Mouse (Mus musculus): ENCODE data around the gene Klf13. TPM values are rescaled to one million over a fixed set of nuclear protein-coding genes. Genes with fewer than 3 reads are reported as not detected.

The Klf13 gene
- total and polyA plus RNA-seq, 3 experiments: 1.7 to 9.7 (median 3.7) TPM

- Histone ChIP-seq H3K27me3 (replicated peaks) (no peaks in the 10 kb centered on the region), H3K4me1 (ENCODE audit: control insufficient read depth in 1 of 2, insufficient read depth in 2 of 2) (peaks cover 35 to 68% of the 10 kb centered on the region in 2 experiments), H3K79me2 (replicated peaks; ENCODE audit: control insufficient read depth, extremely low read depth, insufficient read depth, poor library complexity, severe bottlenecking) (peaks cover 8% of the 10 kb centered on the region), H3K9me3 (replicated peaks; ENCODE audit: low read length) (no peaks in the 10 kb centered on the region), H3K36me3 (replicated peaks in 1 of 2; ENCODE audit: control insufficient read depth in 1 of 2, insufficient read depth in 1 of 2, low read length in 1 of 2) (no peaks in the 10 kb centered on the region), H3K27ac (ENCODE audit: insufficient read depth, low read depth) (peak overlapping the region; percentile 100), H3K4me2 (ENCODE audit: insufficient read depth, low read depth, poor library complexity, severe bottlenecking) (peak overlapping the region; percentile 91), H3K4me3 (replicated peaks in 1 of 3; ENCODE audit: low read depth in 2 of 3, low read length in 2 of 3, poor library complexity in 1 of 3) (peak overlapping the region in 2 of 3 experiments; percentile 22 to 41), H3K9ac (ENCODE audit: insufficient read depth, low read depth) (peak overlapping the region; percentile 57)
- dilution Hi-C loops (cut with MboI; ENCODE audit: extremely low pct_ligation_motif_present, extremely low pct_unique_long_range_greater_than_20kb, low sequenced_read_pairs): no loop called here
- DNase-seq (ENCODE audit: extremely low read depth): peak; percentile 80
- peak; percentile 31; the same call in 1 of the 2 replicates for TF ChIP-seq ELF1 (IDR thresholded peaks at IDR 0.05; ENCODE audit: low read depth, low read length)
- no peak for TF ChIP-seq NELFE (IDR thresholded peaks at IDR 0.05; ENCODE audit: low read depth, low read length)
- TF ChIP-seq PAX5 (IDR thresholded peaks at IDR 0.05; ENCODE audit: low read length): no peak
- TF ChIP-seq MAFK (IDR thresholded peaks at IDR 0.05; ENCODE audit: insufficient replicate concordance, low read length): peak; percentile 57
- TF ChIP-seq POLR2AphosphoS2 (IDR thresholded peaks at IDR 0.05; ENCODE audit: low read depth, low read length): no peak
- 0 out of 2 replicates have a peak, but pooled peaks have one; percentile 25 for TF ChIP-seq TBP (conservative IDR thresholded peaks at IDR 0.05; ENCODE audit: low read depth, low read length)
- TF ChIP-seq ZNF384 (IDR thresholded peaks at IDR 0.05; ENCODE audit: low read depth, low read length): no peak
- TF ChIP-seq MXI1 (IDR thresholded peaks at IDR 0.05; ENCODE audit: low read depth, low read length): peak; percentile 66; the same call in 1 of the 2 replicates
- TF ChIP-seq NRF1 (IDR thresholded peaks at IDR 0.05; ENCODE audit: low read depth, low read length): no peak
- TF ChIP-seq MAX (IDR thresholded peaks at IDR 0.05; ENCODE audit: low read length): no peak; the same call in 1 of the 2 replicates
- no peak for TF ChIP-seq GABPA (IDR thresholded peaks at IDR 0.05; ENCODE audit: insufficient replicate concordance, low read depth, low read length)
- TF ChIP-seq SMC3 (IDR thresholded peaks at IDR 0.05; ENCODE audit: low read depth, low read length): peak; percentile 12; the same call in 1 of the 2 replicates
- peak; percentile 39; the same call in 1 of the 2 replicates for TF ChIP-seq JUND (conservative IDR thresholded peaks at IDR 0.05; ENCODE audit: low read depth, low read length)
- TF ChIP-seq MYC (IDR thresholded peaks at IDR 0.05; ENCODE audit: low read depth, low read length): peak; percentile 86
- no peak; the same call in none of the 2 replicates for TF ChIP-seq RAD21 (IDR thresholded peaks at IDR 0.05; ENCODE audit: low read depth, low read length)
- peak; percentile 97 for TF ChIP-seq IRF4 (IDR thresholded peaks at IDR 0.05; ENCODE audit: low read depth, low read length)
- no peak for TF ChIP-seq UBTF (IDR thresholded peaks at IDR 0.05; ENCODE audit: low read depth, low read length)
- TF ChIP-seq HCFC1 (IDR thresholded peaks at IDR 0.05; ENCODE audit: low read depth, low read length): no peak
- TF ChIP-seq E2F4 (IDR thresholded peaks at IDR 0.05; ENCODE audit: insufficient replicate concordance, low read depth, low read length): no peak
- no peak for TF ChIP-seq CTCF (conservative IDR thresholded peaks at IDR 0.05 in 1 of 2, IDR thresholded peaks at IDR 0.05 in 1 of 2; ENCODE audit: low read depth in 2 of 2, low read length in 2 of 2)
- peak; percentile 99 for TF ChIP-seq TCF12 (IDR thresholded peaks at IDR 0.05; ENCODE audit: low read depth, low read length)
- TF ChIP-seq USF1 (IDR thresholded peaks at IDR 0.05; ENCODE audit: low read depth, low read length): no peak
- TF ChIP-seq ZC3H11A (IDR thresholded peaks at IDR 0.05; ENCODE audit: low read depth, low read length): no peak
- no peak for TF ChIP-seq JUN (IDR thresholded peaks at IDR 0.05; ENCODE audit: insufficient read depth, low read depth, low read length)
- no peak for TF ChIP-seq ZKSCAN1 (IDR thresholded peaks at IDR 0.05; ENCODE audit: borderline replicate concordance, low read depth, low read length)
- peak; percentile 88 for TF ChIP-seq BHLHE40 (IDR thresholded peaks at IDR 0.05; ENCODE audit: low read depth, low read length)
- peak; percentile 61; the same call in 1 of the 2 replicates for TF ChIP-seq RCOR1 (conservative IDR thresholded peaks at IDR 0.05; ENCODE audit: low read depth, low read length)
- TF ChIP-seq CHD2 (IDR thresholded peaks at IDR 0.05; ENCODE audit: low read length): peak; percentile 73
- peak; percentile 54; the same call in 1 of the 2 replicates for TF ChIP-seq CHD1 (IDR thresholded peaks at IDR 0.05; ENCODE audit: low read depth, low read length)
- no peak for TF ChIP-seq ZMIZ1 (IDR thresholded peaks at IDR 0.05; ENCODE audit: low read depth, low read length)
- peak; percentile 62; the same call in 1 of the 2 replicates for TF ChIP-seq MAZ (IDR thresholded peaks at IDR 0.05; ENCODE audit: low read depth, low read length)
- TF ChIP-seq USF2 (conservative IDR thresholded peaks at IDR 0.05; ENCODE audit: low read depth, low read length): no peak
- 0 out of 2 replicates have a peak, but pooled peaks have one; percentile 32 for TF ChIP-seq KAT2A (IDR thresholded peaks at IDR 0.05; ENCODE audit: insufficient replicate concordance, low read length)
- peak; percentile 99 for TF ChIP-seq MEF2A (IDR thresholded peaks at IDR 0.05; ENCODE audit: borderline replicate concordance, low read depth, low read length)
- TF ChIP-seq EP300 (IDR thresholded peaks at IDR 0.05; ENCODE audit: low read length): peak; percentile 97
- TF ChIP-seq SIN3A (IDR thresholded peaks at IDR 0.05; ENCODE audit: low read length): peak; percentile 72
- peak; percentile 94 for TF ChIP-seq ETS1 (conservative IDR thresholded peaks at IDR 0.05; ENCODE audit: low read depth, low read length)
- TF ChIP-seq POLR2A (IDR thresholded peaks at IDR 0.05; ENCODE audit: low read depth, low read length): no peak
- in situ Hi-C loops (cut with MboI; ENCODE audit: low pct_ligation_motif_present, low pct_unique_long_range_greater_than_20kb, low sequenced_read_pairs): no loop called here
These were observed 27.1 kb downstream of the Klf13 start for GRCm38 (mm10) chr7:63911383-63912233.

Data from CH12.LX (cell line).